Comparison of ENCODE assay signal across 18 mouse cellular contexts in the genomic region with DNA sequence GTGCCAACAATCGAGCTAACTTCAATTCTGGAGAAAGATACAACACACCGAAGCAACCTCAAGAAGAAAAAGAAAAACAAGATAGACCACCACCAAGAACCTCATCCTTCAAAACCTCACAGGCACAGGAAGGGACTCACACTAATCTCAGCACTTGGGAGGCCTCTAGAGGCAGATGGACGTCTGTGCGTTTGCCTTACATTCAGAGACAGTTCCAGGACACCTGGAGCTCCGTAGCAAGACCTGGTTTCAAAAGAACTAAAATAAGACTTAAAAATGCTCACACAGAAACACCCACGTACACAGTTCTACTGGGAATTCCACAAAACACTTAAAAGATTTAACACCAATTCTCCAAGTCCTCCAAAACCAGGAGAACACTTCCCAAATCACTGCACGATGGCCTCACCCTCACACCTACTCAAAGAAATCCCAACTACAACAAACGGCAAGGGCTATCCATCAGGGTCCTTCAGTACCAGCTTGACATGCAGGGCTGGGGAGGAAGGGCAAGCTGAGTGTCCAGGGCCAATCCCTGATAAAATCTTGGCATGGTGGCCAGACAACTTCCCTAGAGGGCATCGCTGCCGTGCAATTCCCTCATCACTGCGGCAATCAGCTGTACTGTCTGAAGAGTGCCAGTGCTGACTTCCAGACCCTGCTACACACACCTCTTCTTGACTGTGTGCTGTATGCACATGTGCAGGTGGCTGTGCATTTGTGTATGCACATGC. TPM values are rescaled to one million over a fixed set of nuclear protein-coding genes. Genes with fewer than 3 reads are reported as not detected.
DNase-seq lines count a peak whose midpoint lies in the region; ATAC-seq and TF ChIP-seq lines count a peak whose summit lies in the region.
"Had no signal": no experiment of that assay in that cellular context is flagged by ENCODE, and none has a peak within 500 bp of the region (broad histone marks: within the 10 kb centered on the region; RNA-seq: fewer than 3 reads in every experiment).

No protein-coding gene starts in this region.

- no peak for ATAC-seq in CD4-positive, CD25-positive, alpha-beta regulatory T cell, adult 4 months

- H3K36me3 ChIP-seq in E14TG2a.4 (ENCODE audit: insufficient read depth, low read length) = peaks cover 98% of the 10 kb centered on the region

- H3K9me3 ChIP-seq in E14TG2a.4 (ENCODE audit: low read length) = no peaks in the 10 kb centered on the region
- H3K9me3 ChIP-seq: kidney, embryonic 15.5 days; midbrain, embryonic 10.5 days had no signal

- H3K4me1 ChIP-seq in E14TG2a.4 (replicated peaks; ENCODE audit: low read depth, low read length) = peaks cover 44% of the 10 kb centered on the region
- H3K4me1 ChIP-seq: kidney, embryonic 15.5 days; midbrain, embryonic 10.5 days had no signal

- TF ChIP-seq CTCF in E14TG2a.4 (conservative IDR thresholded peaks at IDR 0.05; ENCODE audit: low read length) = 0 out of 2 replicates have a peak, but pooled peaks have one; percentile 7

- H3K27me3 ChIP-seq in E14TG2a.4 (ENCODE audit: insufficient read depth, low read length) = no peaks in the 10 kb centered on the region
- H3K27me3 ChIP-seq: kidney, embryonic 15.5 days had no signal

- intact Hi-C loops in left cerebral cortex, postnatal 25 days (cut with DNase I) = loop anchor here (5.0 kb wide), 1 partner anchor 72 kb away; no protein-coding TSS in a partner anchor
- intact Hi-C loops in left cerebral cortex, postnatal 10 days (cut with DNase I) = loop anchor here (5.0 kb wide), 1 partner anchor 67 kb away; the partner anchor contains the start of gene Gm42421

- DNase-seq in embryo, embryonic 10.5 days (ENCODE audit: low spot score) = peak; percentile 8
- DNase-seq in embryo, embryonic 10 days (ENCODE audit: low spot score) = no peak
- DNase-seq in left cerebral cortex, postnatal 25 days (ENCODE audit: low spot score in 2 of 2) = peak; percentile 23 to 59
- no peak for DNase-seq in left cerebral cortex, postnatal 10 days (ENCODE audit: extremely low spot score in 1 of 2, low spot score in 2 of 2)
- peak; percentile 73 for DNase-seq in brain, adult 2 months (ENCODE audit: low read depth, low spot score)
- DNase-seq in gastrocnemius, postnatal 10 days = no peak
- DNase-seq: cerebellum, postnatal 25 days; heart, adult 18-20 months; right cerebral cortex, postnatal 25 days had no signal

- no peak overlapping the region for H3K4me3 ChIP-seq in E14TG2a.4 (replicated peaks; ENCODE audit: low read length)
- H3K4me3 ChIP-seq: kidney, embryonic 15.5 days; midbrain, embryonic 10.5 days had no signal

RNA-seq across cellular contexts. Expression of gene Ccz1, which starts 19.9 kb away (rescaled TPM):
- 10 to 100 TPM; 38.7 to 42.6 TPM for total RNA-seq in left cerebral cortex, postnatal 25 days (2021)
- 10 to 100 TPM; 54.1 to 54.5 TPM for total RNA-seq in left cerebral cortex, postnatal 10 days (2021)
- 10 to 100 TPM; 36.3 to 36.6 TPM for polyA plus RNA-seq in CD4-positive, CD25-positive, alpha-beta regulatory T cell, adult 4 months (2017; shearing (Covaris generic))
- 10 to 100 TPM; 30.8 to 33.1 TPM for total RNA-seq in gastrocnemius, postnatal 10 days (2021)

RNA-seq across cellular contexts. Expression of gene Ocm, which starts 31.7 kb away (rescaled TPM):
- 1 to 10 TPM; 2.6 to 3.2 TPM for total RNA-seq in left cerebral cortex, postnatal 25 days (2021)
- 1 to 10 TPM; 2.3 TPM for total RNA-seq in left cerebral cortex, postnatal 10 days (2021)
- not detected for polyA plus RNA-seq in CD4-positive, CD25-positive, alpha-beta regulatory T cell, adult 4 months (2017; shearing (Covaris generic))
- total RNA-seq in gastrocnemius, postnatal 10 days (2021) = not detected
- total RNA-seq: gastrocnemius, adult 18-20 months; heart, adult 18-20 months; heart, postnatal 25 days; layer of hippocampus, postnatal 14 days had no signal
- polyA plus RNA-seq: forebrain, embryonic 11.5 days; limb, embryonic 11.5 days; midbrain, embryonic 10.5 days had no signal

Comparison
In these comparisons a context has a peak if more than half of its experiments do, and no peak if none do; other contexts are left out.
1. DNase-seq: peak in embryo, embryonic 10.5 days (single experiment), left cerebral cortex, postnatal 25 days (2 of 2) and brain, adult 2 months (single experiment); none in embryo, embryonic 10 days (single experiment), left cerebral cortex, postnatal 10 days (0 of 2) and gastrocnemius, postnatal 10 days (single experiment).